Mouse (Mus musculus) embryonic facial prominence, embryonic 15.5 days (tissue): ENCODE results near the gene Dnah17. TPM values are rescaled to one million over a fixed set of nuclear protein-coding genes. Genes with fewer than 3 reads are reported as not detected.

ENCODE experiments used
- ATAC-seq: fragments of 200-750 bp; cut with Nextera tagmentation; 2 replicates; pipeline ENCODE4 v1.8.0; 2017; ENCODE audit warnings: low read depth, moderate TSS enrichment; ENCODE audit not compliant: insufficient number of reproducible peaks, low FRiP score, low TSS enrichment
- H3K27ac ChIP-seq: fragments of 300-500 bp; sonication (generic); replicated peaks from 2 replicates; pipeline ENCODE4 v1.5.1; 2015; ENCODE audit warnings: mild to moderate bottlenecking, inconsistent platforms
- H3K27me3 ChIP-seq: fragments of 300-500 bp; sonication (generic); 2 replicates; pipeline ENCODE4 v1.6.1; 2015; ENCODE audit warnings: inconsistent platforms
- H3K36me3 ChIP-seq: fragments of 300-500 bp; sonication (generic); 2 replicates; pipeline ENCODE4 v1.6.1; 2015; ENCODE audit warnings: mild to moderate bottlenecking, inconsistent platforms
- H3K4me1 ChIP-seq: fragments of 300-500 bp; sonication (generic); 2 replicates; pipeline ENCODE4 v1.6.1; 2015; ENCODE audit warnings: inconsistent platforms
- H3K4me2 ChIP-seq: fragments of 300-500 bp; sonication (generic); replicated peaks from 2 replicates; pipeline ENCODE4 v1.6.1; 2015; ENCODE audit warnings: mild to moderate bottlenecking, inconsistent platforms
- H3K4me3 ChIP-seq: fragments of 300-500 bp; sonication (generic); replicated peaks from 2 replicates; pipeline ENCODE4 v1.5.1; 2015; ENCODE audit warnings: mild to moderate bottlenecking, inconsistent platforms
- H3K9ac ChIP-seq: fragments of 300-500 bp; sonication (generic); 2 replicates; pipeline ENCODE4 v1.6.1; 2015; ENCODE audit warnings: inconsistent platforms
- H3K9me3 ChIP-seq: fragments of 300-500 bp; sonication (generic); replicated peaks from 2 replicates; pipeline ENCODE4 v1.6.1; 2016; ENCODE audit warnings: inconsistent platforms
- WGBS: fragments of 180-500 bp; shearing (Covaris S2); methylation state at CpG from one replicate; pipeline ENCODE4 v1.1.7; 2015; 5-methylcytosine and 5-hydroxymethylcytosine counted together
- polyA plus RNA-seq: library from polyadenylated mRNA; unstranded; fragments of >200 nt; fragmentation: Nextera tagmentation; extraction: Ambion mirVana; gene quantifications from 2 replicates; pipeline ENCODE4 v1.2.1, GENCODE M21; 2015

The Dnah17 gene
- polyA plus RNA-seq, 1 experiment from 2014 or later, result 0.17 TPM

DNA sequence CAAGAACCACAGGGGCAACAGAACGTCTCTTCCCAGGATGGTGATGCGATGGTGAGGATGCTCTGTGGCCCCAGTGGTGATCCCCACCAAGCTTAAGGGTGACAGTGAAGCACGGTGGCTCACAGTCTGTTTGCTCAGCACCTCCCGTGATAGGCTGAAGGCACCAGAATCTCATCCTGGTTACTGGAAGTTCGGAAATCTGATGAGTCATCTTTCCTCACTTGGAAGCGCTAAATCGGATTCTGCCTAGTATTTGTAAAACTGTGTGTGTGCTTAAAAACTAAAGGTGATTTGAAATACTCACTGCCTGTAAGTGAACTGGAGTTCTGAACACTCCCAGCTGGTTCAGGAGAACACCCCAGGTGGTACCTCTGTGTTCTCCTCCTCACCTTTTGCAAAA lies 146.7 kb downstream of the Dnah17 start:
- Histone ChIP-seq H3K4me1 (peaks cover 31% of the 10 kb centered on the region), H3K27ac (no peak overlapping the region), H3K9me3 (no peaks in the 10 kb centered on the region), H3K27me3 (no peaks in the 10 kb centered on the region), H3K4me2 (no peak overlapping the region), H3K4me3 (no peak overlapping the region), H3K9ac (no peak overlapping the region), H3K36me3 (no peaks in the 10 kb centered on the region)
- ATAC-seq, result no peak
- WGBS, result 64% methylated on average over 7 of the region's 7 CpGs

- no peaks in the 10 kb centered on the region for H3K36me3 ChIP-seq
- WGBS, result 62% methylated on average over 5 of the region's 5 CpGs
- no peak overlapping the region for H3K4me3 ChIP-seq
- no peaks in the 10 kb centered on the region for H3K9me3 ChIP-seq
- ATAC-seq, result no peak
- H3K4me2 ChIP-seq, result no peak overlapping the region
- no peak overlapping the region for H3K27ac ChIP-seq
- H3K27me3 ChIP-seq, result no peaks in the 10 kb centered on the region
- no peak overlapping the region for H3K9ac ChIP-seq
- H3K4me1 ChIP-seq, result peaks cover 20% of the 10 kb centered on the region
Observed at GRCm38 (mm10) chr11:117982426-117982825, 148.0 kb downstream of the Dnah17 start.

DNA sequence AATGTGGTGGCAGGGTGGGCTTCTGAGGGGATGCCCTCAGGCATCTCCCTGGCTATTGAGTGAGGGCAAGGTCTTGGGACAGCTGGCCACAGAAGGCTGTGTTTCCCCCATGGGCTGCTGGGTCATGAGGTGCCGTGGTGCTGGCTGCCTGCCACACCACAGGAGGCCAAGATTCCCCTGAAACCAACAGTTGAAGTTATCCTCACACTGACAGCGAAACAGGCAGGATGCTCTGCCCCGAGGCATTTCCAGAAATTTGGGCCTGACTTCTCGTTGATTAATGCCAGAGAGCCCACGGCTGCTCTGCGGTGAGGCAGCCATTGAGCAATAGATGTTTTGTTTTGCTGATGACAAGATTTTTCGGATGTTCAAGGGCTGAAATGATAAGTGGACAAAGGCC lies 151.0 kb downstream of the Dnah17 start:
- Histone ChIP-seq H3K4me3 (no peak overlapping the region), H3K9ac (no peak overlapping the region), H3K4me1 (peaks cover 31% of the 10 kb centered on the region), H3K27me3 (no peaks in the 10 kb centered on the region), H3K36me3 (no peaks in the 10 kb centered on the region), H3K9me3 (no peaks in the 10 kb centered on the region), H3K4me2 (no peak overlapping the region), H3K27ac (no peak overlapping the region)
- no peak for ATAC-seq
- 33% methylated on average over 7 of the region's 7 CpGs for WGBS

- Histone ChIP-seq H3K4me2 (no peak overlapping the region), H3K9ac (no peak overlapping the region), H3K27ac (no peak overlapping the region), H3K4me3 (no peak overlapping the region), H3K4me1 (peaks cover 35% of the 10 kb centered on the region), H3K9me3 (no peaks in the 10 kb centered on the region), H3K36me3 (no peaks in the 10 kb centered on the region), H3K27me3 (no peaks in the 10 kb centered on the region)
- no peak for ATAC-seq
- 39% methylated on average over 4 of the region's 5 CpGs for WGBS
Observed at GRCm38 (mm10) chr11:117977694-117978360, 152.6 kb downstream of the Dnah17 start.

GRCm38 (mm10) chr11:117976081-117976582 lies 154.3 kb downstream of the Dnah17 start:
- peak; percentile 83 for ATAC-seq
- no peak overlapping the region for H3K9ac ChIP-seq
- no peaks in the 10 kb centered on the region for H3K9me3 ChIP-seq
- H3K4me2 ChIP-seq, result no peak overlapping the region; the same call in 1 of the 2 replicates
- H3K27ac ChIP-seq, result peak overlapping the region; percentile 80
- no peaks in the 10 kb centered on the region for H3K27me3 ChIP-seq
- 10% methylated on average over 8 of the region's 8 CpGs for WGBS
- H3K4me3 ChIP-seq, result no peak overlapping the region
- H3K36me3 ChIP-seq, result no peaks in the 10 kb centered on the region
- H3K4me1 ChIP-seq, result peaks cover 35% of the 10 kb centered on the region

- ATAC-seq, result peak; percentile 27
- Histone ChIP-seq H3K27me3 (no peaks in the 10 kb centered on the region), H3K4me1 (peaks cover 35% of the 10 kb centered on the region), H3K4me3 (no peak overlapping the region), H3K4me2 (no peak overlapping the region; the same call in 1 of the 2 replicates), H3K9ac (no peak overlapping the region), H3K9me3 (no peaks in the 10 kb centered on the region), H3K36me3 (no peaks in the 10 kb centered on the region), H3K27ac (peak overlapping the region; percentile 80)
- WGBS, result 16% methylated on average over 18 of the region's 18 CpGs
Observed at GRCm38 (mm10) chr11:117975211-117975967, 155.0 kb downstream of the Dnah17 start.

- H3K27ac ChIP-seq, result peak overlapping the region; percentile 80
- no peaks in the 10 kb centered on the region for H3K9me3 ChIP-seq
- WGBS, result 38% methylated on average over 14 of the region's 14 CpGs
- no peaks in the 10 kb centered on the region for H3K27me3 ChIP-seq
- ATAC-seq, result no peak
- peaks cover 38% of the 10 kb centered on the region for H3K4me1 ChIP-seq
- H3K4me2 ChIP-seq, result no peak overlapping the region
- no peak overlapping the region for H3K9ac ChIP-seq
- no peaks in the 10 kb centered on the region for H3K36me3 ChIP-seq
- H3K4me3 ChIP-seq, result no peak overlapping the region
Observed at GRCm38 (mm10) chr11:117974327-117975125, 155.9 kb downstream of the Dnah17 start.

DNA sequence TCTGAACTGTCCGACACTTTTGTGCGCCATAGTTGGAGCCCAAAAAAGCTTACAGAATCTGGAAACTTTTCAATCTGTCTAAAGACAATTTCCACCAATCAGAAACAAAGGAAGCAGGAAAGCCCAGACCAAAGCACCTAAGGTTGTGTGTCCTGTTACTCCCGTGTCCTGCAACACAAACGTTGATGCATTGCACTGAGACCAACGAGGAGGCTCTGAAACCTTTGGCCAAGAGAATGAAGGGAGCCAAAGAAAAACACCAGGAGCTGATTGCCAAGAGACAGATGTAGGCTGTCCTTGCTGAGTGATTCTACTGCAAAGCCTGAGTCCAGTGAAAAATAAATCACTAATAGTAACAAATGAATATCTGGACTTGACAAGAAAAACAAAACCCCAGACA lies 156.9 kb downstream of the Dnah17 start:
- no peak overlapping the region for H3K4me3 ChIP-seq
- H3K27ac ChIP-seq, result no peak overlapping the region
- no peaks in the 10 kb centered on the region for H3K9me3 ChIP-seq
- no peaks in the 10 kb centered on the region for H3K36me3 ChIP-seq
- H3K4me2 ChIP-seq, result no peak overlapping the region
- ATAC-seq, result no peak
- no peak overlapping the region for H3K9ac ChIP-seq
- no peaks in the 10 kb centered on the region for H3K27me3 ChIP-seq
- 48% methylated on average over 5 of the region's 5 CpGs for WGBS
- H3K4me1 ChIP-seq, result peaks cover 36% of the 10 kb centered on the region

DNA sequence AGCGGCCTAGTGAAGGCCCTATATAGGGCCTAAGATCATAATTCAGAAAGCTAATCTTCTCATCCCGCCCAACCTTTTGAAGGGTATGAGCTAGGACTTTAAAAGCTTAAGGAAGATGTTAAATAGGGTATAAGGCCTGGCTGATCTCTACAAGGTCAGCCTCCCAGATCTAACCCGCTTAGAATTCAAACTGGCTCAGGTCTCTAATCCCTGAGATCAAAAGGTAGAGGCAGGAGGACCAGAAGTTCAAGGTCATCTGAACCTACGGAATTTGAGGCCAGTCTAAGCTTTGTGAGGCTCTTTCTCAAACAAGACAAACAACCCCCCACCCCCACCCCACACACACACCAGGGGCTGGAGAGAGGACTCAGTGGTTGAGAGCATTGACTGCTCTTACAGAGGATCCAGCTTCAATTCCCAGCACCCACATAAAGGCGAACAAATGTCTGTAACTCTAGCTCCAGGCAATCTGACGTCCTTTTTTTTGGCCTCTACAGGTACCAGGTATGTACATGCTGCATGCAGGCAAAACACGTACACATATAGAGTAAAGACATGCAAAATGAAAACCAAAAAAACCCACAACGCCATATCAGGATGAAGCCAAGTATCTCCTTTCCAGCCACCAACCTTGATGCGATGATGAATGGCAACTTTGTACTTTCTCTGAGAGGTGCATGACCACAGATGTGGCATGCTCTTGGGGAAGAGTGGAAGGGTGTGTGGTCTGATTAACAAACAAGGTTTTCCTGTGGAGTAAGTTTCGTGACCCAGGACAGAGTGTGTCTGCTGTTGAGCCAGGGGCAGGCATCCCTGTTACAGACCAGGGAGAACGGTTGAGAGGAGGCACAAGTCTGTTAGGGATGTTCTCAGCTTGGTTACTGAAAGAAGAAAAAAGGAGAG lies 157.5 kb downstream of the Dnah17 start:
- no peaks in the 10 kb centered on the region for H3K36me3 ChIP-seq
- no peak overlapping the region for H3K27ac ChIP-seq
- no peak overlapping the region for H3K4me2 ChIP-seq
- H3K9me3 ChIP-seq, result no peaks in the 10 kb centered on the region
- H3K27me3 ChIP-seq, result no peaks in the 10 kb centered on the region
- no peak overlapping the region for H3K9ac ChIP-seq
- no peak for ATAC-seq
- WGBS, result 65% methylated on average over 11 of the region's 11 CpGs
- peaks cover 42% of the 10 kb centered on the region for H3K4me1 ChIP-seq
- no peak overlapping the region for H3K4me3 ChIP-seq
